Mouse (Mus musculus): ENCODE measurements at regions not wholly inside any gene's neighbourhood (a gene's known extent, or its start where the extent isn't known, plus 50 kb on each side); places are given as distances from the start of the nearest gene placed in this dataset.
"Not testable (repeated sequence)": the region's sequence is repeated elsewhere in the genome, so short reads cannot be mapped to it uniquely, and the experiment has no call there.

GRCm38 (mm10) chr3:18522562-18522961, 574.4 kb downstream of the Cypt12 start:
- peak; percentile 2 for DNase-seq (ENCODE audit: extremely low spot score)

- DNase-seq (ENCODE audit: extremely low spot score) = no peak
These were observed 575.8 kb downstream of the Cypt12 start for GRCm38 (mm10) chr3:18524011-18524410.

GRCm38 (mm10) chr3:18557201-18557600, 609.0 kb downstream of the Cypt12 start:
- DNase-seq (ENCODE audit: extremely low spot score) = no peak

- DNase-seq (ENCODE audit: extremely low spot score) = no peak
These were observed 612.1 kb downstream of the Cypt12 start for GRCm38 (mm10) chr3:18560282-18560785.

- not testable (repeated sequence) for DNase-seq (ENCODE audit: extremely low spot score)
These were observed 632.9 kb downstream of the Cypt12 start for GRCm38 (mm10) chr3:18580911-18581626.

- no peak for DNase-seq (ENCODE audit: extremely low spot score)
These were observed 672.4 kb downstream of the Cypt12 start for GRCm38 (mm10) chr3:18620608-18621007.

- peak; percentile 69 for DNase-seq (ENCODE audit: extremely low spot score)
These were observed 675.7 kb downstream of the Cypt12 start for GRCm38 (mm10) chr3:18623831-18624304.

GRCm38 (mm10) chr3:18624381-18625145, 676.4 kb downstream of the Cypt12 start:
- DNase-seq (ENCODE audit: extremely low spot score) = peak; percentile 37

- peak; percentile 72 for DNase-seq (ENCODE audit: extremely low spot score)
These were observed 677.5 kb downstream of the Cypt12 start for GRCm38 (mm10) chr3:18625395-18626328.

GRCm38 (mm10) chr3:18626375-18626774, 678.2 kb downstream of the Cypt12 start:
- DNase-seq (ENCODE audit: extremely low spot score) = no peak

- DNase-seq (ENCODE audit: extremely low spot score) = peak; percentile 18
These were observed 678.6 kb downstream of the Cypt12 start for GRCm38 (mm10) chr3:18626820-18627219.

- DNase-seq (ENCODE audit: extremely low spot score) = no peak
These were observed 681.0 kb downstream of the Cypt12 start for GRCm38 (mm10) chr3:18629233-18629632.

- DNase-seq (ENCODE audit: extremely low spot score) = no peak
These were observed 683.4 kb downstream of the Cypt12 start for GRCm38 (mm10) chr3:18631601-18632000.

GRCm38 (mm10) chr3:18634855-18635254, 686.6 kb downstream of the Cypt12 start:
- no peak for DNase-seq (ENCODE audit: extremely low spot score)

GRCm38 (mm10) chr3:18637553-18637952, 689.3 kb downstream of the Cypt12 start:
- no peak for DNase-seq (ENCODE audit: extremely low spot score)

GRCm38 (mm10) chr3:18640286-18640685, 692.1 kb downstream of the Cypt12 start:
- DNase-seq (ENCODE audit: extremely low spot score) = no peak

- DNase-seq (ENCODE audit: extremely low spot score) = no peak
These were observed 693.5 kb downstream of the Cypt12 start for GRCm38 (mm10) chr3:18641688-18642087.

- DNase-seq (ENCODE audit: extremely low spot score) = no peak
These were observed 695.3 kb downstream of the Cypt12 start for GRCm38 (mm10) chr3:18643408-18644035.

- DNase-seq (ENCODE audit: extremely low spot score) = no peak
These were observed 697.3 kb downstream of the Cypt12 start for GRCm38 (mm10) chr3:18645481-18645880.

- DNase-seq (ENCODE audit: extremely low spot score) = no peak
These were observed 697.7 kb downstream of the Cypt12 start for GRCm38 (mm10) chr3:18645927-18646326.

- no peak for DNase-seq (ENCODE audit: extremely low spot score)
These were observed 705.3 kb downstream of the Cypt12 start for GRCm38 (mm10) chr3:18653557-18653956.
